Mouse (Mus musculus) spleen, adult 2 months (tissue): Measurements from ENCODE around the gene Cfb. TPM values are rescaled to one million over a fixed set of nuclear protein-coding genes. Genes with fewer than 3 reads are reported as not detected.
"Not testable (repeated sequence)": the region's sequence is repeated elsewhere in the genome, so short reads cannot be mapped to it uniquely, and the experiment has no call there.

Experiments used
- DNase-seq, 2 experiments: peaks; one replicate each; pipeline versions ENCODE4 v3.0.0 to v3.0.0-alpha.2; 2012 to 2021; ENCODE audit warnings: low spot score in 2 of 2, low read depth in 1 of 2
- H3K27ac ChIP-seq: fragments of 200-500 bp; 2 replicates; pipeline ENCODE4 v1.5.1; 2012; ENCODE audit warnings: low read length, inconsistent platforms; ENCODE audit not compliant: insufficient read depth
- H3K27me3 ChIP-seq: fragments of 200-500 bp; 2 replicates; pipeline ENCODE4 v1.6.1; 2012; ENCODE audit warnings: mild to moderate bottlenecking, moderate library complexity, low read length, inconsistent platforms; ENCODE audit not compliant: control insufficient read depth, insufficient read depth
- H3K36me3 ChIP-seq: fragments of 200-500 bp; 2 replicates; pipeline ENCODE4 v1.6.1; 2012; ENCODE audit warnings: mild to moderate bottlenecking, low read length, inconsistent platforms; ENCODE audit not compliant: control insufficient read depth, insufficient read depth
- H3K4me1 ChIP-seq: fragments of 200-500 bp; 2 replicates; pipeline ENCODE4 v1.6.1; 2011; ENCODE audit warnings: inconsistent platforms; ENCODE audit not compliant: control insufficient read depth, insufficient read depth, insufficient read length
- H3K4me3 ChIP-seq: fragments of 200-500 bp; 2 replicates; pipeline ENCODE4 v1.5.1; 2011; ENCODE audit warnings: mild to moderate bottlenecking, inconsistent platforms; ENCODE audit not compliant: insufficient read depth, insufficient read length; ENCODE audit errors: extremely low read depth
- CTCF ChIP-seq: fragments of 200-500 bp; IDR thresholded peaks from 2 replicates; pipeline ENCODE4 v1.5.1; 2011; ENCODE audit warnings: mild to moderate bottlenecking, inconsistent platforms; ENCODE audit not compliant: insufficient read depth, insufficient read length, insufficient replicate concordance; ENCODE audit errors: extremely low read depth
- POLR2A ChIP-seq: fragments of 200-500 bp; IDR thresholded peaks from 2 replicates; pipeline ENCODE4 v1.6.1; 2011; ENCODE audit warnings: low read depth, low read length, inconsistent platforms
- WGBS: fragments of 180-500 bp; shearing (Covaris S2); methylation state at CpG from one replicate; pipeline ENCODE4 v1.1.7; 2018; 5-methylcytosine and 5-hydroxymethylcytosine counted together
- polyA plus RNA-seq: library from polyadenylated mRNA; depleted of rRNA; stranded (reverse); fragments of >200 nt; gene quantifications from 2 replicates; pipeline ENCODE4 v1.2.3, GENCODE M21; 2012; rRNA removed

The Cfb gene
- polyA plus RNA-seq, 1 experiment = 22.8 TPM

GRCm38 (mm10) chr17:34811275-34811674, 51.0 kb downstream of the Cfb start:
- Histone ChIP-seq H3K4me3 (no peak overlapping the region), H3K27ac (no peak overlapping the region), H3K4me1 (no peaks in the 10 kb centered on the region), H3K36me3 (no peaks in the 10 kb centered on the region), H3K27me3 (no peaks in the 10 kb centered on the region)
- 79% methylated on average over 15 of the region's 15 CpGs for WGBS
- TF ChIP-seq POLR2A (no peak), CTCF (no peak)
- DNase-seq = no peak

DNA sequence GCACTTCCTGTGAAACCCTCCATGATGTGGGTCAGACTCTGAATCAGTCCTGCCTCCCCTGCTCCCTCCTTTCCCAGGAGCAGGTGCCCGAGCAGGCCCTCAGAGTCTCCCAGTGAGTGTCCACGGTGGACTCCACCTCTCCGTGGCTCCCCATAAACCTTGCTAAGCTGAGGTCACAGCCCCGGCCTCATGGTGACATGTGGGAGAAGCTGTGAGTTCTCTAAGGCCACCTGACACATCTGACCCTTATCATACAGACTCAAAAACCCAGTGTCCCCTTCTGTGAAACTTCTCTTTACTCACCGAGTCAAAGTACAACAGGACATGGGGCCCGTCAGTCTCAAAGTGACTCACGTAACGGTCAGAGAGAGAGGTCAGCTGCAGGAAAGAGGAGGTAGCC, 51.5 kb downstream of the Cfb start:
- WGBS = 88% methylated on average over 8 of the region's 8 CpGs
- H3K27ac ChIP-seq, DNase-seq, H3K4me3 ChIP-seq, H3K27me3 ChIP-seq, H3K36me3 ChIP-seq, H3K4me1 ChIP-seq: not testable (repeated sequence)

- 91% methylated on average over 5 of the region's 5 CpGs for WGBS
- H3K4me1 ChIP-seq, H3K27ac ChIP-seq, DNase-seq, H3K36me3 ChIP-seq, H3K4me3 ChIP-seq, H3K27me3 ChIP-seq: not testable (repeated sequence)
Measured at GRCm38 (mm10) chr17:34810411-34810810, 51.9 kb downstream of the Cfb start.

DNA sequence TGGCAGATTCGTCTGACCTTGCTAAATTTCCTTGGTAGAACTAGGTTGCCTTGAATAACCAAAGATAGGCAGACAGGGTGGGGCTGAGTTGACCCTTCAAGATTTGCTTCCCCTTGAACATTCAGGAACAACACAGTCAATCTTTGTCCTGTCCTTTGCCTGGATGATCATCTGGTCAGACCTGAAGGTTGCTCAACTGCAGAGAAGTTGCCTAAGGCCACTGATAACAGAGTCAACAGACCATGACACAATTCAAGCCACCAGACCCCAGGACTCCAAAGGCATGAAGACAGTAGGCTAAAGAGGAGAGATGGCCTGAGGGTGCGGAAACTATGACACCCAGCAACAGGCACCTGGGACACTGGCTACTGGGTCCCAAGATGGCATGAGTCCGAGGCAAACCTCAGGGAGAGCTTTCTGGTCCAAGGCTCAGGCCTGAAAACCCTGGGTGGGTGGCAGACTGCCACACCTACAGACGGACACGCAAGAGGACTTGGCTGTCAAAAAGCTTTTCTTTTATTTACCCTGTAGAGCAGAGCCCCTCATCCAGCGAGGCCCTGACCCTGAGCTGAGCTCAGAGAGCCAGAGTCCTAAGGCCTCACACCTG, 53.6 kb downstream of the Cfb start:
- H3K27me3 ChIP-seq = no peaks in the 10 kb centered on the region
- no peak for DNase-seq
- H3K27ac ChIP-seq = no peak overlapping the region
- TF ChIP-seq CTCF (no peak), POLR2A (no peak)
- no peaks in the 10 kb centered on the region for H3K4me1 ChIP-seq
- H3K4me3 ChIP-seq = no peak overlapping the region
- H3K36me3 ChIP-seq = no peaks in the 10 kb centered on the region
- WGBS = 87% methylated on average over 6 of the region's 6 CpGs

DNA sequence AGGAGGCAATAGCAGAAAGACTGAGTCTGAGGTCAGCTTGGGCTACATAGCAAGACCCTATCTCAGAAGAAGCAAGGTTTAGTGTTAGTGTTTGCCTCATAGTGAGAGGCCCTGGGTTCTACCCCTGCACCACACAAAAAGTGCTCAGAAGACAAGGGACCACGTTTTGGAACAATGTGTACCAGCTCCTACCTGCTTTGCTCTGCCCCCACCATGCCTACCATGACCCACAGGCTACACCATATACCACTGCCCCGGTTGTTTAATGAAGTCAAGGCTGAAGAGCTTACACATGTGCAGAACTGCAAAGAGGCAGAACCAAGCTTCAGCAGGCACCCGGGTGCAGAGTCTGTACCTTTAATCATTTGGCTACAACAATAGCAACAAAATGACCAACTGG, 55.1 kb downstream of the Cfb start:
- no peak for DNase-seq
- WGBS = 66% methylated on average over 3 of the region's 3 CpGs
- Histone ChIP-seq H3K4me1 (no peaks in the 10 kb centered on the region), H3K4me3 (no peak overlapping the region), H3K36me3 (no peaks in the 10 kb centered on the region), H3K27me3 (no peaks in the 10 kb centered on the region), H3K27ac (no peak overlapping the region)
- TF ChIP-seq POLR2A (no peak), CTCF (no peak)

Other genes starting within 250 kb of the Cfb start
- 3.2 and 3.9 TPM in 2 replicates for gene Egfl8, start 246.5 kb downstream of the Cfb start, polyA plus RNA-seq
- gene Ppt2, start 234.0 kb downstream of the Cfb start, polyA plus RNA-seq = 31.7 and 36.3 TPM in 2 replicates
- gene Prrt1, start 233.0 kb downstream of the Cfb start, polyA plus RNA-seq = 9.5 and 9.9 TPM in 2 replicates
- 1.4 and 1.6 TPM in 2 replicates for gene Fkbpl, start 217.8 kb downstream of the Cfb start, polyA plus RNA-seq
- 76.4 and 102 TPM in 2 replicates for gene Atf6b, start 215.4 kb downstream of the Cfb start, polyA plus RNA-seq
- 34.1 and 34.4 TPM in 2 replicates for gene Tnxb, start 192.0 kb downstream of the Cfb start, polyA plus RNA-seq
- gene C4b, start 118.6 kb downstream of the Cfb start, polyA plus RNA-seq = 63.4 and 68.8 TPM in 2 replicates
- gene Cyp21a1, start 58.0 kb downstream of the Cfb start, polyA plus RNA-seq = 3.7 and 5.4 TPM in 2 replicates
- 31.6 and 37.7 TPM in 2 replicates for gene Stk19, start 25.6 kb downstream of the Cfb start, polyA plus RNA-seq
- 54.2 and 68.3 TPM in 2 replicates for gene Dxo, start 25.5 kb downstream of the Cfb start, polyA plus RNA-seq
- 81.7 and 110 TPM in 2 replicates for gene Skiv2l, start 12.3 kb downstream of the Cfb start, polyA plus RNA-seq
- gene Nelfe, start 12.1 kb downstream of the Cfb start, polyA plus RNA-seq = 14.1 and 15.0 TPM in 2 replicates
- gene Zbtb12, start 17.0 kb upstream of the Cfb start, polyA plus RNA-seq = 12.0 and 13.1 TPM in 2 replicates
- gene Gm20547, start 19.5 kb upstream of the Cfb start, polyA plus RNA-seq = 0.04 TPM in 1 of 2 replicates, not detected in the other
- gene C2, start 35.7 kb upstream of the Cfb start, polyA plus RNA-seq = 15.9 and 16.0 TPM in 2 replicates
- gene Ehmt2, start 36.0 kb upstream of the Cfb start, polyA plus RNA-seq = 200 and 246 TPM in 2 replicates
- 0.05 and 0.08 TPM in 2 replicates for gene Slc44a4, start 51.9 kb upstream of the Cfb start, polyA plus RNA-seq
- gene Neu1, start 68.7 kb upstream of the Cfb start, polyA plus RNA-seq = 45.8 and 47.5 TPM in 2 replicates
- 7.6 and 12.5 TPM in 2 replicates for gene Hspa1b, start 96.7 kb upstream of the Cfb start, polyA plus RNA-seq
- gene Gm20481, start 107.4 kb upstream of the Cfb start, polyA plus RNA-seq = not detected in 2 replicates
- 4.2 and 6.7 TPM in 2 replicates for gene Hspa1a, start 109.6 kb upstream of the Cfb start, polyA plus RNA-seq
- 0.05 and 0.06 TPM in 2 replicates for gene Hspa1l, start 110.2 kb upstream of the Cfb start, polyA plus RNA-seq
- 60.7 and 65.2 TPM in 2 replicates for gene Lsm2, start 119.3 kb upstream of the Cfb start, polyA plus RNA-seq
- 489 and 697 TPM in 2 replicates for gene Vars, start 138.5 kb upstream of the Cfb start, polyA plus RNA-seq
- gene Vwa7, start 154.1 kb upstream of the Cfb start, polyA plus RNA-seq = 0.72 and 0.90 TPM in 2 replicates
- gene Sapcd1, start 165.5 kb upstream of the Cfb start, polyA plus RNA-seq = 7.3 and 14.7 TPM in 2 replicates
- gene Msh5, start 184.2 kb upstream of the Cfb start, polyA plus RNA-seq = 8.6 and 9.5 TPM in 2 replicates
- 123 and 134 TPM in 2 replicates for gene Clic1, start 187.4 kb upstream of the Cfb start, polyA plus RNA-seq
- gene Ddah2, start 196.5 kb upstream of the Cfb start, polyA plus RNA-seq = 18.4 and 18.9 TPM in 2 replicates
- gene Ly6g6c, start 202.9 kb upstream of the Cfb start, polyA plus RNA-seq = 0.47 and 0.59 TPM in 2 replicates
- 4.8 and 5.6 TPM in 2 replicates for gene Mpig6b, start 203.7 kb upstream of the Cfb start, polyA plus RNA-seq
- gene Ly6g6e, start 214.4 kb upstream of the Cfb start, polyA plus RNA-seq = 0.31 and 0.39 TPM in 2 replicates
- 1.3 and 1.8 TPM in 2 replicates for gene Ly6g6d, start 215.5 kb upstream of the Cfb start, polyA plus RNA-seq
- 7.8 and 9.7 TPM in 2 replicates for gene Ly6g6f, start 223.1 kb upstream of the Cfb start, polyA plus RNA-seq
- gene Abhd16a, start 226.7 kb upstream of the Cfb start, polyA plus RNA-seq = 119 and 154 TPM in 2 replicates
- gene Ly6g5c, start 245.8 kb upstream of the Cfb start, polyA plus RNA-seq = not detected in 2 replicates